Mouse (Mus musculus): ENCODE measurements around the gene Vma21.

Vma21 gene

GRCm38 (mm10) chrX:71815631-71816345 is at the start of gene Vma21:
TSS of gene Vma21 (plus strand) at chrX:71815924.
- DNase-seq (ENCODE audit: low spot score in 2 of 2), result no peak

- no peak for DNase-seq (ENCODE audit: low spot score in 2 of 2)
These were observed 47.8 kb upstream of the Vma21 start for GRCm38 (mm10) chrX:71767909-71768308.

- no peak for DNase-seq (ENCODE audit: low spot score in 2 of 2)
These were observed 24.6 kb upstream of the Vma21 start for GRCm38 (mm10) chrX:71791106-71791505.

- no peak for DNase-seq (ENCODE audit: low spot score in 2 of 2)
These were observed 18.0 kb upstream of the Vma21 start for GRCm38 (mm10) chrX:71797766-71798165.

- DNase-seq (ENCODE audit: low spot score in 2 of 2), result no peak
These were observed 16.8 kb upstream of the Vma21 start for GRCm38 (mm10) chrX:71798883-71799282.

- no peak for DNase-seq (ENCODE audit: low spot score in 2 of 2)
These were observed 3.5 kb upstream of the Vma21 start for GRCm38 (mm10) chrX:71811966-71812835.

GRCm38 (mm10) chrX:71816401-71816857 is 705 bp downstream of the Vma21 start:
- peak; percentile 82 to 90 for DNase-seq (ENCODE audit: low spot score in 2 of 2)

- DNase-seq (ENCODE audit: low spot score in 2 of 2), result no peak
These were observed 1.2 kb downstream of the Vma21 start for GRCm38 (mm10) chrX:71816931-71817361.

GRCm38 (mm10) chrX:71838911-71839310 is 23.2 kb downstream of the Vma21 start:
- no peak for DNase-seq (ENCODE audit: low spot score in 2 of 2)

- no peak for DNase-seq (ENCODE audit: low spot score in 2 of 2)
These were observed 31.0 kb downstream of the Vma21 start for GRCm38 (mm10) chrX:71846696-71847095.

GRCm38 (mm10) chrX:71853798-71854197 is 38.1 kb downstream of the Vma21 start:
- no peak for DNase-seq (ENCODE audit: low spot score in 2 of 2)

All from frontal cortex, postnatal 36 days (tissue).